Mouse (Mus musculus): Measurements from ENCODE around the gene Qser1. TPM values are rescaled to one million over a fixed set of nuclear protein-coding genes. Genes with fewer than 3 reads are reported as not detected.
"Not testable (repeated sequence)": the region's sequence is repeated elsewhere in the genome, so short reads cannot be mapped to it uniquely, and the experiment has no call there.

Qser1 gene
- 9.0 and 10.6 TPM in 2 replicates for polyA plus RNA-seq (2015; fragmentation: Nextera tagmentation; extraction: Ambion mirVana)

- Histone ChIP-seq H3K9me3 (ENCODE audit: low read length) (no peaks in the 10 kb centered on the region), H3K4me1 (ENCODE audit: insufficient read depth, low read length) (peaks cover 15% of the 10 kb centered on the region; the same call in 1 of the 2 replicates), H3K36me3 (ENCODE audit: insufficient read depth, low read length) (no peaks in the 10 kb centered on the region), H3K27me3 (ENCODE audit: insufficient read depth, low read length) (no peaks in the 10 kb centered on the region), H3K27ac (ENCODE audit: low read length) (peak within 1 kb of the TSS; percentile 99), H3K4me3 (ENCODE audit: low read length) (peak within 1 kb of the TSS; percentile 98), H3K4me2 (replicated peaks; ENCODE audit: low read depth, low read length) (peak within 1 kb of the TSS; percentile 90), H3K9ac (replicated peaks; ENCODE audit: low read length) (peak within 1 kb of the TSS; percentile 100)
- WGBS = under 1% methylated on average over 32 of the region's 50 CpGs
- peak; percentile 75 for ATAC-seq (ENCODE audit: low FRiP score, low TSS enrichment)
These were observed at the start of gene Qser1 for GRCm38 (mm10) chr2:104816371-104816827. TSS of gene Qser1 (minus strand) at chr2:104816760.

GRCm38 (mm10) chr2:104864176-104864860, 47.8 kb upstream of the Qser1 start:
- Histone ChIP-seq H3K4me2 (replicated peaks; ENCODE audit: low read depth, low read length) (no peak overlapping the region), H3K36me3 (ENCODE audit: insufficient read depth, low read length) (no peaks in the 10 kb centered on the region), H3K9ac (replicated peaks; ENCODE audit: low read length) (no peak overlapping the region), H3K27ac (ENCODE audit: low read length) (no peak overlapping the region), H3K4me3 (ENCODE audit: low read length) (no peak overlapping the region), H3K27me3 (ENCODE audit: insufficient read depth, low read length) (no peaks in the 10 kb centered on the region), H3K9me3 (ENCODE audit: low read length) (no peaks in the 10 kb centered on the region), H3K4me1 (ENCODE audit: insufficient read depth, low read length) (no peaks in the 10 kb centered on the region)
- WGBS = 90% methylated on average over 4 of the region's 4 CpGs
- no peak for ATAC-seq (ENCODE audit: low FRiP score, low TSS enrichment)

- WGBS = 77% methylated on average over 10 of the region's 10 CpGs
- no peaks in the 10 kb centered on the region for H3K27me3 ChIP-seq (ENCODE audit: insufficient read depth, low read length)
- H3K27ac ChIP-seq (ENCODE audit: low read length) = no peak overlapping the region
- H3K9ac ChIP-seq (replicated peaks; ENCODE audit: low read length) = no peak overlapping the region
- H3K4me1 ChIP-seq (ENCODE audit: insufficient read depth, low read length) = no peaks in the 10 kb centered on the region
- no peaks in the 10 kb centered on the region for H3K9me3 ChIP-seq (ENCODE audit: low read length)
- H3K4me3 ChIP-seq (ENCODE audit: low read length) = no peak overlapping the region
- ATAC-seq (ENCODE audit: low FRiP score, low TSS enrichment) = no peak
- no peak overlapping the region for H3K4me2 ChIP-seq (replicated peaks; ENCODE audit: low read depth, low read length)
- no peaks in the 10 kb centered on the region for H3K36me3 ChIP-seq (ENCODE audit: insufficient read depth, low read length)
These were observed 43.9 kb upstream of the Qser1 start for GRCm38 (mm10) chr2:104860426-104860825.

- no peak overlapping the region for H3K9ac ChIP-seq (replicated peaks; ENCODE audit: low read length)
- ATAC-seq (ENCODE audit: low FRiP score, low TSS enrichment) = no peak
- H3K4me3 ChIP-seq (ENCODE audit: low read length) = no peak overlapping the region
- WGBS = 52% methylated on average over 5 of the region's 5 CpGs
- H3K4me1 ChIP-seq (ENCODE audit: insufficient read depth, low read length) = no peaks in the 10 kb centered on the region
- H3K36me3 ChIP-seq (ENCODE audit: insufficient read depth, low read length) = no peaks in the 10 kb centered on the region
- no peak overlapping the region for H3K27ac ChIP-seq (ENCODE audit: low read length)
- H3K27me3 ChIP-seq (ENCODE audit: insufficient read depth, low read length) = no peaks in the 10 kb centered on the region
- no peak overlapping the region for H3K4me2 ChIP-seq (replicated peaks; ENCODE audit: low read depth, low read length)
- H3K9me3 ChIP-seq (ENCODE audit: low read length) = no peaks in the 10 kb centered on the region
These were observed 42.5 kb upstream of the Qser1 start for GRCm38 (mm10) chr2:104859060-104859459.

- WGBS = 88% methylated on average over 3 of the region's 3 CpGs
- not testable (repeated sequence) for H3K27ac ChIP-seq (ENCODE audit: low read length); H3K27me3 ChIP-seq (ENCODE audit: insufficient read depth, low read length); H3K9ac ChIP-seq (replicated peaks; ENCODE audit: low read length); H3K4me1 ChIP-seq (ENCODE audit: insufficient read depth, low read length); H3K9me3 ChIP-seq (ENCODE audit: low read length); H3K36me3 ChIP-seq (ENCODE audit: insufficient read depth, low read length); ATAC-seq (ENCODE audit: low FRiP score, low TSS enrichment); H3K4me2 ChIP-seq (replicated peaks; ENCODE audit: low read depth, low read length); H3K4me3 ChIP-seq (ENCODE audit: low read length)
These were observed 41.5 kb upstream of the Qser1 start for GRCm38 (mm10) chr2:104858083-104858482.

- Histone ChIP-seq H3K4me3 (ENCODE audit: low read length) (no peak overlapping the region), H3K9ac (replicated peaks; ENCODE audit: low read length) (no peak overlapping the region), H3K4me2 (replicated peaks; ENCODE audit: low read depth, low read length) (no peak overlapping the region), H3K4me1 (ENCODE audit: insufficient read depth, low read length) (no peaks in the 10 kb centered on the region), H3K27ac (ENCODE audit: low read length) (no peak overlapping the region), H3K36me3 (ENCODE audit: insufficient read depth, low read length) (no peaks in the 10 kb centered on the region), H3K9me3 (ENCODE audit: low read length) (no peaks in the 10 kb centered on the region), H3K27me3 (ENCODE audit: insufficient read depth, low read length) (no peaks in the 10 kb centered on the region)
- WGBS = 67% methylated on average over 1 of the region's 1 CpGs
- ATAC-seq (ENCODE audit: low FRiP score, low TSS enrichment) = no peak
These were observed 39.7 kb upstream of the Qser1 start for GRCm38 (mm10) chr2:104856218-104856617.

GRCm38 (mm10) chr2:104855732-104856131, 39.2 kb upstream of the Qser1 start:
- H3K4me1 ChIP-seq (ENCODE audit: insufficient read depth, low read length) = no peaks in the 10 kb centered on the region
- 24% methylated on average over 3 of the region's 3 CpGs for WGBS
- H3K9me3 ChIP-seq (ENCODE audit: low read length) = no peaks in the 10 kb centered on the region
- H3K36me3 ChIP-seq (ENCODE audit: insufficient read depth, low read length) = no peaks in the 10 kb centered on the region
- H3K27ac ChIP-seq (ENCODE audit: low read length) = no peak overlapping the region
- no peak overlapping the region for H3K4me3 ChIP-seq (ENCODE audit: low read length)
- no peaks in the 10 kb centered on the region for H3K27me3 ChIP-seq (ENCODE audit: insufficient read depth, low read length)
- no peak overlapping the region for H3K4me2 ChIP-seq (replicated peaks; ENCODE audit: low read depth, low read length)
- no peak overlapping the region for H3K9ac ChIP-seq (replicated peaks; ENCODE audit: low read length)
- ATAC-seq (ENCODE audit: low FRiP score, low TSS enrichment) = no peak

- ATAC-seq (ENCODE audit: low FRiP score, low TSS enrichment) = no peak
- no peak overlapping the region for H3K4me3 ChIP-seq (ENCODE audit: low read length)
These were observed 38.3 kb upstream of the Qser1 start for GRCm38 (mm10) chr2:104854836-104855235.

GRCm38 (mm10) chr2:104852546-104852945, 36.0 kb upstream of the Qser1 start:
- Histone ChIP-seq H3K9me3 (ENCODE audit: low read length) (no peaks in the 10 kb centered on the region), H3K4me2 (replicated peaks; ENCODE audit: low read depth, low read length) (no peak overlapping the region), H3K27ac (ENCODE audit: low read length) (no peak overlapping the region), H3K4me1 (ENCODE audit: insufficient read depth, low read length) (peaks cover 5% of the 10 kb centered on the region), H3K36me3 (ENCODE audit: insufficient read depth, low read length) (no peaks in the 10 kb centered on the region), H3K27me3 (ENCODE audit: insufficient read depth, low read length) (peaks cover 4% of the 10 kb centered on the region), H3K4me3 (ENCODE audit: low read length) (no peak overlapping the region), H3K9ac (replicated peaks; ENCODE audit: low read length) (no peak overlapping the region)
- ATAC-seq (ENCODE audit: low FRiP score, low TSS enrichment) = no peak
- 88% methylated on average over 7 of the region's 7 CpGs for WGBS

More at GRCm38 (mm10) chr2:104854836-104855235, 38.3 kb upstream of the Qser1 start:
- H3K9me3 ChIP-seq (ENCODE audit: low read length) = no peaks in the 10 kb centered on the region
- WGBS = 94% methylated on average over 1 of the region's 1 CpGs
- H3K27ac ChIP-seq (ENCODE audit: low read length) = no peak overlapping the region
- H3K27me3 ChIP-seq (ENCODE audit: insufficient read depth, low read length) = no peaks in the 10 kb centered on the region
- H3K4me1 ChIP-seq (ENCODE audit: insufficient read depth, low read length) = no peaks in the 10 kb centered on the region
- no peak overlapping the region for H3K4me2 ChIP-seq (replicated peaks; ENCODE audit: low read depth, low read length)
- no peak overlapping the region for H3K9ac ChIP-seq (replicated peaks; ENCODE audit: low read length)
- H3K36me3 ChIP-seq (ENCODE audit: insufficient read depth, low read length) = no peaks in the 10 kb centered on the region

GRCm38 (mm10) chr2:104851686-104852085, 35.1 kb upstream of the Qser1 start:
- H3K36me3 ChIP-seq (ENCODE audit: insufficient read depth, low read length) = no peaks in the 10 kb centered on the region
- H3K9ac ChIP-seq (replicated peaks; ENCODE audit: low read length) = no peak overlapping the region
- H3K4me2 ChIP-seq (replicated peaks; ENCODE audit: low read depth, low read length) = no peak overlapping the region
- peaks cover 4% of the 10 kb centered on the region for H3K27me3 ChIP-seq (ENCODE audit: insufficient read depth, low read length)
- no peak overlapping the region for H3K27ac ChIP-seq (ENCODE audit: low read length)
- 49% methylated on average over 5 of the region's 5 CpGs for WGBS
- no peak overlapping the region for H3K4me3 ChIP-seq (ENCODE audit: low read length)
- H3K9me3 ChIP-seq (ENCODE audit: low read length) = no peaks in the 10 kb centered on the region
- H3K4me1 ChIP-seq (ENCODE audit: insufficient read depth, low read length) = peaks cover 5% of the 10 kb centered on the region
- ATAC-seq (ENCODE audit: low FRiP score, low TSS enrichment) = no peak

Data from kidney, embryonic 16.5 days (tissue).